Mouse (Mus musculus) heart, embryonic 11.5 days (tissue): Measurements from ENCODE around the gene Ctnna3. TPM values are rescaled to one million over a fixed set of nuclear protein-coding genes. Genes with fewer than 3 reads are reported as not detected.

Experiments used
- ATAC-seq: fragments of 200-750 bp; cut with Nextera tagmentation; replicated peaks from 2 replicates; pipeline ENCODE4 v1.8.0; 2017; ENCODE audit warnings: moderate library complexity; ENCODE audit not compliant: insufficient number of reproducible peaks, low FRiP score, low TSS enrichment
- H3K27ac ChIP-seq: fragments of 300-500 bp; sonication (generic); 2 replicates; pipeline ENCODE4 v1.5.1; 2014; ENCODE audit warnings: mild to moderate bottlenecking, low read depth, low read length
- H3K27me3 ChIP-seq: fragments of 300-500 bp; sonication (generic); 2 replicates; pipeline ENCODE4 v1.6.1; 2014; ENCODE audit warnings: mild to moderate bottlenecking, low read length, mixed read lengths; ENCODE audit not compliant: control insufficient read depth, insufficient read depth
- H3K36me3 ChIP-seq: fragments of 300-500 bp; sonication (generic); 2 replicates; pipeline ENCODE4 v1.6.1; 2014; ENCODE audit warnings: mild to moderate bottlenecking, low read length, moderate library complexity, mixed read lengths; ENCODE audit not compliant: control insufficient read depth, insufficient read depth
- H3K4me1 ChIP-seq: fragments of 300-500 bp; sonication (generic); 2 replicates; pipeline ENCODE4 v1.6.1; 2014; ENCODE audit warnings: low read length; ENCODE audit not compliant: control insufficient read depth, insufficient read depth
- H3K4me2 ChIP-seq: fragments of 300-500 bp; sonication (generic); 2 replicates; pipeline ENCODE4 v1.6.1; 2014; ENCODE audit warnings: mild to moderate bottlenecking, moderate library complexity
- H3K4me3 ChIP-seq: fragments of 300-500 bp; sonication (generic); 2 replicates; pipeline ENCODE4 v1.5.1; 2014; ENCODE audit warnings: low read depth, low read length
- H3K9ac ChIP-seq: fragments of 300-500 bp; sonication (generic); 2 replicates; pipeline ENCODE4 v1.6.1; 2014; ENCODE audit warnings: mild to moderate bottlenecking, low read depth, low read length, moderate library complexity
- H3K9me3 ChIP-seq: fragments of 300-500 bp; sonication (generic); replicated peaks from 2 replicates; pipeline ENCODE4 v1.6.1; 2016; ENCODE audit warnings: low read length; ENCODE audit not compliant: control insufficient read depth
- WGBS: fragments of 180-500 bp; shearing (Covaris S2); extraction: QIAGEN DNeasy Blood & Tissue Kit; methylation state at CpG from one replicate; pipeline ENCODE4 v1.1.7; 2014; ENCODE audit not compliant: insufficient replicate concordance; 5-methylcytosine and 5-hydroxymethylcytosine counted together
- polyA plus RNA-seq: library from polyadenylated mRNA; unstranded; fragments of >200 nt; fragmentation: Nextera tagmentation; extraction: Ambion mirVana; gene quantifications from 2 replicates; pipeline ENCODE4 v1.2.1, GENCODE M21; 2014

Gene Ctnna3
- polyA plus RNA-seq, 1 experiment from 2014 or later: 19.0 TPM

DNA sequence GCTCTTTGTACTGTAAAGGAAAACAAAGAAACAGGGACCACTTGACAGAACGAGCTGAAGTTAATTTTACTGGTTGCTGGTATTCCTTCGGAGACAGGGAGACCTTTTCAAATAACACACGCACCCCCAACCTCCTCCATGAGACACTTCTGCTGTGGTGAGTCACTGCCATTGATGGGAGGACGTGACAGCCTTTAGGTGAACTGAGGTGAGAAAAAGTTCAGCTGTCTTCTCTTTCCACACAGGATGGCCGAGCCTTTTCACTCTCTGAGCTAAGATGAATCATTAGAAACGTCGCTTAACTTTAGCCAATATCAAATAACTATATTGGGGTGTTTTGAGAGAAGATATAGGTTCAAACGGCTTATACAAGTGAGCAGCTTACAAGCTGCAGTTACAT is 102.5 kb downstream of the Ctnna3 start:
- Histone ChIP-seq H3K27me3 (no peaks in the 10 kb centered on the region), H3K9me3 (no peaks in the 10 kb centered on the region), H3K4me2 (no peak overlapping the region), H3K9ac (no peak overlapping the region), H3K36me3 (no peaks in the 10 kb centered on the region), H3K4me3 (no peak overlapping the region), H3K27ac (no peak overlapping the region), H3K4me1 (no peaks in the 10 kb centered on the region)
- ATAC-seq: no peak
- 64% methylated on average over 8 of the region's 8 CpGs for WGBS

GRCm38 (mm10) chr10:63541754-63542153 is 111.9 kb downstream of the Ctnna3 start:
- no peak overlapping the region for H3K4me2 ChIP-seq
- WGBS: 19% methylated on average over 5 of the region's 5 CpGs
- H3K4me3 ChIP-seq: no peak overlapping the region
- peaks cover 9% of the 10 kb centered on the region for H3K4me1 ChIP-seq
- ATAC-seq: peak; percentile 85
- H3K27me3 ChIP-seq: no peaks in the 10 kb centered on the region
- H3K36me3 ChIP-seq: no peaks in the 10 kb centered on the region
- H3K27ac ChIP-seq: peak overlapping the region; percentile 86
- H3K9me3 ChIP-seq: no peaks in the 10 kb centered on the region
- H3K9ac ChIP-seq: peak overlapping the region; percentile 30; the same call in 1 of the 2 replicates

DNA sequence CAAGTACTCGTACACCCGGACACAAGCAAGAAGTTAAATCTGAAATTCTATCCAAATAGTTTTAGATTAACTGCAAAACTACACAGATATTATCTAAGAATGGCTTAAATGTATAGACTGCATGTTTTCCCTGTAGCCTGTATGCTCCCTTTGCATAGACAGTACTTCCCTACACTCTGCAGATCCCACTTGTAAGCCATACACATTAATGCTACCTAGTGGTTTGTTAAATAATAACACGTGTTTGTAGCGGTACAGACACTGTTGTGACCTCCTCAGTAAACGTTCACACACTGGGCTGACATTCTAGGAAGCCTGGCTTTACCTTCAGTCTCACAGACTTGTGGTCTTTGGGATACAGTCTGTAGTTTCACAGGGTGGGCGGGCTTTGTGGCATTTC is 112.6 kb downstream of the Ctnna3 start:
- no peaks in the 10 kb centered on the region for H3K36me3 ChIP-seq
- WGBS: 62% methylated on average over 6 of the region's 6 CpGs
- no peak overlapping the region for H3K9ac ChIP-seq
- H3K27me3 ChIP-seq: no peaks in the 10 kb centered on the region
- no peak overlapping the region for H3K4me3 ChIP-seq
- H3K4me1 ChIP-seq: peaks cover 9% of the 10 kb centered on the region
- H3K4me2 ChIP-seq: no peak overlapping the region
- ATAC-seq: no peak
- peak overlapping the region; percentile 86 for H3K27ac ChIP-seq
- no peaks in the 10 kb centered on the region for H3K9me3 ChIP-seq

DNA sequence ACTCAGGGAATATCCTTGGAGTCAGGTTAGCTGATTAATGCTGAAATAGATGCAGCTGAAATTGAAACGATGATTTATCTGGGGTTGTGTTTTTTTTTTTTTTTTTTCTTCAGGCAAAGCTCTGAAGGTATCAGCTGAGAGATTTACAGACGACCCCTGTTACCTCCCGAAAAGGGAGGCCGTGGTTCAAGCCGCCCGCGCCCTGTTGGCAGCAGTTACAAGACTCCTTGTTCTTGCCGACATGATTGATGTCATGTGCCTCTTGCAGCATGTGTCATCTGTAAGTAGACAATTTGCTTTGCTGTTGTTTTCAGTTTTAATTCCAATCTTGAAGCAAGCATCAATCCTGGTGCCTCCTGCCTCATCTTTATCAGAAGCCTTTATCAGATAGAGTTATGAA is 136.8 kb downstream of the Ctnna3 start:
- ATAC-seq: no peak
- Histone ChIP-seq H3K4me1 (no peaks in the 10 kb centered on the region), H3K27me3 (no peaks in the 10 kb centered on the region), H3K27ac (no peak overlapping the region), H3K9me3 (no peaks in the 10 kb centered on the region; the same call in 1 of the 2 replicates), H3K9ac (no peak overlapping the region), H3K4me3 (no peak overlapping the region), H3K4me2 (no peak overlapping the region), H3K36me3 (peaks cover 3% of the 10 kb centered on the region; the same call in 1 of the 2 replicates)
- 73% methylated on average over 8 of the region's 8 CpGs for WGBS

- Histone ChIP-seq H3K36me3 (peaks cover 3% of the 10 kb centered on the region; the same call in 1 of the 2 replicates), H3K9me3 (no peaks in the 10 kb centered on the region; the same call in 1 of the 2 replicates), H3K4me1 (no peaks in the 10 kb centered on the region), H3K27ac (no peak overlapping the region), H3K9ac (no peak overlapping the region), H3K27me3 (no peaks in the 10 kb centered on the region), H3K4me3 (no peak overlapping the region), H3K4me2 (no peak overlapping the region)
- ATAC-seq: no peak
These were observed 141.7 kb downstream of the Ctnna3 start for GRCm38 (mm10) chr10:63571561-63571960.

- ATAC-seq: no peak
- no peak overlapping the region for H3K9ac ChIP-seq
- no peak overlapping the region for H3K27ac ChIP-seq
- H3K4me1 ChIP-seq: no peaks in the 10 kb centered on the region
- no peaks in the 10 kb centered on the region; the same call in 1 of the 2 replicates for H3K9me3 ChIP-seq
- H3K4me2 ChIP-seq: no peak overlapping the region
- WGBS: 91% methylated on average over 7 of the region's 7 CpGs
- H3K36me3 ChIP-seq: peaks cover 3% of the 10 kb centered on the region; the same call in 1 of the 2 replicates
- H3K27me3 ChIP-seq: no peaks in the 10 kb centered on the region
- H3K4me3 ChIP-seq: no peak overlapping the region
These were observed 143.0 kb downstream of the Ctnna3 start for GRCm38 (mm10) chr10:63572866-63573265.

DNA sequence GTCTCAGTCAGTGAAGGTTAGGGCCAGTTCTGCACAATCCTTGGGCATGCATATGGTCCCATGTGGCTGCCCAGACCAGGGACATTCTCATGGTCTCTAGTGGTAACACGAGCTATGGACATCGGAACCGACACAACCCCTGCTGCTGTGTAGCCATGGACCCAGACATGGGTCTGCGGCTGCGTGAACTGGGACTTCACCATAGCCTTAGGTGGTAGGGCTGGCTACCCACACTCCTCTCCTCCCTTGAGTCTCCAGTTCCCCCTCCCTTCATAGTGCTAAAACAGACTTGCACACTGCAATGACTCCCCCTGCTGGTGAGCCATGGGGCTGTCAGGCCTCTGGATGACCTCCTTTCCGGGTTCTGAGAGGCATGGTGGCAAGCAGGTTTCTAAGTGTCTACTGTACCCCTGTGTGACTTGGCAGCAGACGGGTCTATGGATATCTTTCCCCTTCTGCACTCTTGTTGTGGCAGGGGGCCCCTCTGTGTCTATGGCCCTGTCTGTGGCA is 144.3 kb downstream of the Ctnna3 start:
- no peaks in the 10 kb centered on the region for H3K27me3 ChIP-seq
- no peaks in the 10 kb centered on the region; the same call in 1 of the 2 replicates for H3K9me3 ChIP-seq
- 0 out of 2 replicates have a peak, but pooled peaks have one; percentile 10 for ATAC-seq
- H3K4me3 ChIP-seq: no peak overlapping the region
- H3K4me2 ChIP-seq: no peak overlapping the region
- no peak overlapping the region for H3K27ac ChIP-seq
- no peak overlapping the region for H3K9ac ChIP-seq
- no peaks in the 10 kb centered on the region; the same call in 1 of the 2 replicates for H3K36me3 ChIP-seq
- no peaks in the 10 kb centered on the region for H3K4me1 ChIP-seq
- WGBS: 67% methylated on average over 7 of the region's 7 CpGs

GRCm38 (mm10) chr10:63582608-63583007 is 152.7 kb downstream of the Ctnna3 start:
- no peak overlapping the region for H3K27ac ChIP-seq
- H3K4me3 ChIP-seq: no peak overlapping the region
- H3K27me3 ChIP-seq: no peaks in the 10 kb centered on the region
- H3K4me1 ChIP-seq: no peaks in the 10 kb centered on the region
- ATAC-seq: peak; percentile 26; the same call in 1 of the 2 replicates
- no peak overlapping the region for H3K9ac ChIP-seq
- no peaks in the 10 kb centered on the region for H3K9me3 ChIP-seq
- H3K4me2 ChIP-seq: no peak overlapping the region
- no peaks in the 10 kb centered on the region for H3K36me3 ChIP-seq
- 12% methylated on average over 14 of the region's 14 CpGs for WGBS

- Histone ChIP-seq H3K4me2 (peak overlapping the region; percentile 32), H3K4me3 (no peak overlapping the region), H3K9ac (no peak overlapping the region), H3K36me3 (no peaks in the 10 kb centered on the region), H3K4me1 (0 out of 2 replicates have a peak, but pooled peaks cover 3% of the 10 kb centered on the region), H3K9me3 (no peaks in the 10 kb centered on the region), H3K27me3 (no peaks in the 10 kb centered on the region), H3K27ac (no peak overlapping the region)
- ATAC-seq: no peak
- WGBS: 69% methylated on average over 20 of the region's 20 CpGs
These were observed 154.0 kb downstream of the Ctnna3 start for GRCm38 (mm10) chr10:63583798-63584374.
